Mouse (Mus musculus) 416B (cell line): ENCODE measurements at regions not wholly inside any gene's neighbourhood (a gene's known extent, or its start where the extent isn't known, plus 50 kb on each side); places are given as distances from the start of the nearest gene placed in this dataset.

Experiments used
- DNase-seq: peaks from one replicate; pipeline ENCODE4 v3.0.0; 2011; ENCODE audit warnings: low read depth

DNA sequence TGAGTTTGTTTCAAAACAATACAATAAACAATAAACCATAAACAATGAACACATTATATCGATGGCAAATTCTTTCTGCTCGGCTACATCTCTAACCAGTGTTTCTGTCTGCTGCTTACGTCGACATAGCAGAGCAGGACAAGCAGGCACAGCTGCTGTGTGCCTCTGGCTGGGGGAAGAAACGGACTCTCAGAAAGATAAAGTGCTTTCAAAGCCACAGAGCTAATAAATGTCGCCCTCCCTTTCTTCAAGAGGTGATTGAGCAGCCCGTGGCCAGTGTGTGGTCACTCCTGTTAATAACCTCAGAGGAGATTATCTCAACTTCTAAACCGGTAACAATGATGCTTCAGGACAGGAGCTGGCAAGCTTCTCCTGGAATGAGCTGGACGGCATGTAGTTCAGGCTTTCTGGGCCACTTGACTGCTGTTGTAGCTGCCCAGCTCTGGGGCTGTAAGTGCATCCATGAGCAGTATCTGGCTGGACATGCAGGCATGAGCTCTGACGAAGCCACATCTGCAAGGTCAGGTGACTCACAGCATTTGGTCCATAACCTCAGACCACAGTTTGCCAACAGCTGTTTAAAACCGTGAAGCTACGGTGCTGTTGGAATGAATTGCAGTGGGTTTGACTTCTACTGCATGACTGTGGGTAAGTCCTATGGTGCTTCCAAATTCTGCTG lies 55.6 kb downstream of the Evx1 start:
- DNase-seq = peak; percentile 51

DNA sequence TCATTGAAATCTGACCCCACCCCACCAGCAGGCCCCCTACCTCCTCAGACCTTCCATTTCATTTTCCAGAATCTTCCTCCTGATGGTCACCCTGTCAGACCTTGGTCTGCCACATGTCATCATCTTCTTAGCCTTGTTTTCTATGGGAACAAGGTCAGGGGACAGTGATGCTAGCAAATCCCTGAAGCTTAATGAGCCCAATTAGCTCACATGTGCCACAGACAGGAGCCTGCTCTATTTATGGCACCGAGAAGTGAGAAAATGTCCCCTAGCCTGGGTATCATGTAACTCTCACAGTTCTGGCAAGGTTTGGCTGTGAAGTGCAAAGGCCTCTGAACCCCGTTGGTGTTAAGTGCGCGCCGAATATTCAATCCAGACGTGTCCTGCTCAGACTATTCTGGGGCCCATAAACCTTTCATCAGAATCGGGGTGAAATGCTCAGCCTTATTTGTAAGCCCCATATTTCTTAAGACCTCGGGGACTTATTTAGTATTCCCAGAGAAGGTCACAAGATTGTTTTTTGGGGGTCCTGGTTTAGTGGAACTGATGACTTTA lies 57.6 kb downstream of the Evx1 start:
- DNase-seq = no peak

DNA sequence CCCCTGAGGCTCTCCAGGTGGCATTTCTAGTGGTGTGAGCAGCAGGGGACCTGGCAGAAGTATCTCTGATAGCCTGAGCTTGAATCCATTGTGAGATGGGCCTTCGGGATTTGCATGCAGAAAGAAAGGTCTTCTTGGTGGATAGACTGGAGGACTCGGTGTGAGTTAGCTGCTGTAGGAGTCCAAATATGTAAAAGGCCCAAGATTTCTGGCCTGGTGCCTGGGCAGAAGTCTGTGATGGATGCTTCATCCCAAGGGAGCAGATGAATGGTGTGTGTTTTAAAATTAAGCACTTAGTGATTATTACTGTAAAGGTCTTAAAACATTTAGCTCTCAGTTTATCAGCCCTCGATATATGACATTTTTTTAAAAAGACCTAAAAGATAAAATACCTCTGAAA lies 65.8 kb downstream of the Evx1 start:
- no peak for DNase-seq

DNA sequence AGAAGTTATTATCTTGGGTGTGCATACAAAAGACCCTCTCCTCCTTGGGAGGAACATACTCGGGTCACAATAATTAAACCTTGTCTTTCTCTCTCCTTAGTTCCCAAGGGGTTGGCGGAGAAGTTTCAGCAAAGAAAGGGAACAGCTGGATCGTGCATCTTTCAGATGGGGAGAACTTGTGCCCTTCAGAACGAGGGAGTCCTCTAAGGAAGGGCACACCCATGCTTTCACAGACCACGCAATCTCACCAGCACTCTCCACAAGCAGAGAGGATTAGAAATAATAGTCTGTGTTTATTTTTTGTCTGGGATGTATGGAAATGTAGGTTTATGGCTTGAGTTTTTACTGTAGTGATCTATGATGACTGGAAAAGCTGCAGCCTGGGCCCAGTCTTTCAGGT lies 66.3 kb downstream of the Evx1 start:
- DNase-seq = no peak

DNA sequence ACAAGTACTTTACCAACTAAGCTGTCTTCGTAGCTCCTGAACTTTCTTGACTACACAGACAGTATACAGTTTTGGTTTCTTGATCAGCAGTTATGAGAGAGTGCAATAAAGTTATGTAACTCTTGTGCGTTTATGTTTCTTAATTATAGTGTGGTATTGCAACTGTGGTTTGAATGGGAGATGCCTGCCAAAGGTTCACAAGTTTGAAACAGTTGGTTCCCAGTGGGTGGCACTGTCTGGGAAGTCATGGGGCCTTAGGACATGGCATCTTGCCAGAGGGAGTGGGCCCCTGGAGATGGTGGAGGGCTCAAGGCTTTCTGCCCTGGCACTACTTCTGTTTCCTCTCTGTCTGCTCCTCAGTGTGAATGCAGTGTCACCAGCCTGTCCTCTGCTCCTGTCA lies 71.7 kb downstream of the Evx1 start:
- DNase-seq = peak; percentile 4

DNA sequence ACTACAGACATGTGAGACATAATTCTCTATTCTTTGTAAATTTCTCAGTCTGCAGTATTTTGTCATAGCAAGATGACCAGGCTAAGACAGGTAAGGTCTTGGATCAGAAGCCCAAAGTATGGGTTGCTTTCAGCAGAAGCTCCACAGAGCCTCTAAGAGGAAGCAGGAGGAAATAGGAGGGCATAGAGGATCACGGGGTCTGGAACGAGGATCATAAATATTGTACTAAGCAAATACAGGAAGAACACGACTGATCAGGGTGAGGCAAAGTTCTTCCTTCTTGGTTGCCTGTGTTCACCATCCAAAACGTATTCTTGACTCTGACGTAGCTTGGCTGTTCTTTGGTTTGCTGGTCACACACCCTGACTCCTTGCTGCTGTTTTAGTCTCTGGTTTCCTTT lies 88.1 kb downstream of the Evx1 start:
- DNase-seq = no peak

DNA sequence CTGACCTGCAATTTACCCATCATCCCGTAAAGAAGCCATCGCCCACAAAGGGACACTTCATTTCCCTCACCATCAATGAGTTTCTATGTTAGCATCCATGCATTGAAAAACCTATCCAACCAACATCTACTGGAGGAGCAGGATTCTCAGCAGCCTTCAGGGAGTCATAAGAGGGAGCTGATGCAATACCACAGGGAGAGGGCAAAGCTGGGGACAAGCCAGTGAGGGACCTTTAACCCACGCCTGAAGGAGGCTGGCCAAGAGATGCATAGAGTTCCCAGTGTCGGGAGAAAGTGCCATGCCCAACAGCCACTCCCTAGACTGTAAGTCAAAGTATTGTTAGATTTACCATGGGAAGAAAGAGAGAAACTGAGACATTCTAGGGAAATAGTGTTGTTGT lies 96.7 kb downstream of the Evx1 start:
- DNase-seq = no peak

DNA sequence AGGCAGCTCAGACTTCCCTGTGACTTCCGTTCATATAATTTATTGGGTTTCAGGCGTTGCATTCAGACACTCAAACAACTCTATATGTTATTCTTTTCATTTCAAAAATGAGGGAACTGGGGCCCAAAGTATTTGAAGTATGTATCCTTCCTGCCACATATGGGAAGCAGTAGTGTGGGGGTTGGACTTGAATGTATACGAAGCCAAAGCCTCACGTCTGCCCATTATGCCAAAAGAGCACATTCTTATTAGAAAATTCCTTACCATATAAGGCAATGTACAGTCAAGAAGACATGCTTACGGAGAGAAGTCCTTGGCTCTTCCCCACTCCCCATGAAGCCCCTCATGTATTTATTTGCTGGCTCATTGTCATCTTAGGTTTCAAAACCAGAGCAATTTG lies 97.4 kb downstream of the Evx1 start:
- DNase-seq = no peak

DNA sequence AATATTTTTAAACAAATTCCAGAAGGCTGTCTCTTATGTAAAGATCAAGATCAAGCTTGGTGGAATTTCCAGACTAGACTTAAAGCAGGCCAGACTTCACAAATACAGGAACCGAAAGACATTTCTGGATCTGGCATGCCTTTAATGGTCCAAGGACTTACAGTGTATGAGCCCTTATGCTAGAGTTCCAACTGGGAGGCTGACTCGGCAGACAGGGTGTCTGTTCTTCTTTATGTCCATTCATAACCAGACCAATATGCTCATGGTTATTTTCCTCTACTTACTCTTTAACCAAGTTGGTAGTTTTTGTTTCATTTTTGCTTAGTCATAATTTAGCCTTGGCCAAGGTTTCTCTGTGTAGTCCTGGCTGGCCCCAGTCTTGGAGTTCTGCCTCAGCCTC lies 98.0 kb downstream of the Evx1 start:
- DNase-seq = peak; percentile 1

DNA sequence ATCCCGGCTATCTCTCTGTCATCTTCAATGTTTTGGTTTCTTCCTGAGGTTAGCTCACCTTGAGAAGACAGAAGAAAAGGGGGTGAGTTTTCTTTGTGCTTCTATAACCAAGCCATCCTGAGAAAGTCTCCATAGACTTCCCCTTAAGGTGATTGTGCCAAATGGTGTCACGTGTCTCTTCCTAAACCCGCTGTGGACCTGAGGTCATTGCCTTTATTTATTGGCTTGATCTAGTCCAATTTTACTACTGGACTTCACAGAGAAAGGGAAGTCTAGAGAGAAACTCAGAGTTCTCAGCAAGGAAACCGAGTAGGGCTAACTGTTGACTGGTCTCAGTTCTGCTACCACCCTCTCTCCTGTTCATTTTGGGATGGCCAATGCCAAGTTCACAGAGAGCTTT lies 100.3 kb downstream of the Evx1 start:
- no peak for DNase-seq

DNA sequence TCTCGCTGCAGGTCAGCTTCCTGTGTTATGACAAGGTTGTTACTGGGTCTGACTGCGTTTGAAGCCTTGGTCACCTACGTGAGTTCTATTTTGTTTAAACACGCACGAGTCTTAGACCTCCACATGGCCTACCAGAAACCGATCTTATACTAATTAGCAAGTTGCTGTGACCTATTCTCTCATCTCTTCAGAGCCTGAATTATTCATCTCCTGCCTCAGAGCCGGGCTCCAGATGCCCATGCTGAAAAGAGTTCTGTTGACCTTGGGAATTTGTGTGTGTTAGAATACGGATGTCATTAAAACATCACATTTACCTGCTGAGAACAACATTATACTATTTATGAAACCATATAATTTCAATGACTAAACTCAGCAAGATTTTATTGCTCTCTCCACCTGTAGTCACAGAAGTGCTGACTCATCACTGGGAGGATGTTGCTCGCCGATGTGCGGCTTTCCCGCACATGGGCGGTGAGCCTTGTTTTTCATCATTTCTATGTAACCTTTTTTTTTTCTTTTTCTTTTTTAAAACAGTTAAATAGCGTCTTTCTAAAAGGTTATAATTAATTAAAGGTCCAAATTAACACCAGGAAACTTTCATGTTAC lies 102.1 kb downstream of the Evx1 start:
- DNase-seq = no peak

DNA sequence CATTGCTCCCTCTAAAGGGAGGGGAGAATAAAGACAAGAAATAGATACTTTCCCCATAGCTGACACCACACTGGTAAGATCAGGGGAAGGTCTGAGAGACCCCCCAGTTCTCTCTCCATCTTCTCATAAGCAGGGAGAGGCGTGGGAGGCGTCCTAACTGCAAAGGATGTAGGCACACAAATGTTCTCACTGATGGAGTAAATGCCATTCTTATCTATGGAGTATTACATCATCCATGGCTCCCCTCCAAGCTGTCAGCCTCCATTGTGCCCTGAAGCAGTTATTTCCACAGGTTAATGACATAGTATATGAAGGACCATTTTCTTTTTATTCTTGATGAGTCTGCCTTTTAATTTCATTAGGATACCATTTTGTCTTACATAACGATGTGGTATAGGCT lies 103.2 kb downstream of the Evx1 start:
- DNase-seq = no peak

DNA sequence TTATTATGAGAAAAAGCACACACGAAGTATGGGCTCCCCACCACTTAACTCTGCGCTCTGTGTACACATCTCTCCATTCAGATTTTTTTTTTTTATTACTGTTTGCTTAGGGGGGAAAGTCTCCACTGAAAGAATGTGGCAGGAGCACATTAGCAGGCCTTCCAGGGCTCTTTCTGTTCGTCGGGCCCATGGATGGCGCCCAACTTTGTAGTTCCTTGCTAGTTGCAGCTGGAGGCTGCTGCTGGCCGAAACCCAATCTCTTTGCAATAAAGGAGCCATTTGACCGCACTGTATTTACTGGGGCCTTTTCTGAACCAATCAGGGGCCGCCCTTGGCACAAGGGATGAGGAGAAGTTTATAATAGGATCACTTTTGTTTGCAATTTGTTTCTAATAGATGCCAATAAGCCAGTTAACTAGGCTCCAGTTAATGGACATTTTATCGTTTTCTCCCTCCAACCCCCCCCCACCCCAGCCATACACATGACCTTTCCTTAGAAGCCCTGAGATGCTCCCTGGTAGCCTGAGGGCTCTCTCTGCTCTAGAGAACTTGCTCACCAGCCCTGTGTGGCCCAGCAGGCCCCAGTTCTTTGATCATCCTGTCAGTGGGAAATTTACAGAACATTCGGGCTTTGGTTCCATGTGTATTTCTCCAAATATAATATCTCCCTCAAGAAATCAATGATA lies 104.3 kb downstream of the Evx1 start:
- no peak for DNase-seq

DNA sequence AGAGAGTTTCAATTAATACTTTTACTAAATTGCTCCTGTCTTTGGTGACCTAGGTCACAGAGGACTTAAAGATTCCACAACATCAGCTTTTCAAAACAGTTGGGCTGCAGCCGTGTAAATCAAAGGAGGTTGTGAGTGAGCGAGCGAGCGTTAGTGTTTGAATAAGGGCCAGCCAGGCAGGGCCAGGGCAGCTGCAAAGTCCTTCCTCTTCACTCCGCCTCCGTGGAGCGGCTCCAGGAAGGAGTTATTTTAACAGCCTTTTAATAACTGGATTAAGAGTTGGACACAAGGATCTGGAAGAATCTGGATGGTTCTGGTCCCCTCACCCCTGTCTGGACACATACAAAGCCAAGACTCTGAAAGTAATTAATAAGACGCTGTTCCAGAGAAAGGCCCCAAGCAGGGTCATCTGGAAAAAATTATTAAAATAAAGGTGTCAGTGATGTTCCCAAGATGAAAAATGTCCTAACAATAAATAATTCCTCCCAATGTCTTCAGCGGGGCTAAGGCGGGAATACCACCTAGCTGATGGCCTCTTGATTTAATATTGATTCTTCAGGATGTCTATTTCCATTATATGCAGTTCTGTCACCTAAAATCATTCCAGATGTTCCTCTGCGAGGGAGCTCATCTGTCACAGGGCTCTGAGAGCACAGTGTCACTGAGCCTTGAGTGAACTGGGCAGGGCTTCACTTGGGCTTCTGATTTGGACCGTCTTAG lies 105.3 kb downstream of the Evx1 start:
- DNase-seq = no peak

DNA sequence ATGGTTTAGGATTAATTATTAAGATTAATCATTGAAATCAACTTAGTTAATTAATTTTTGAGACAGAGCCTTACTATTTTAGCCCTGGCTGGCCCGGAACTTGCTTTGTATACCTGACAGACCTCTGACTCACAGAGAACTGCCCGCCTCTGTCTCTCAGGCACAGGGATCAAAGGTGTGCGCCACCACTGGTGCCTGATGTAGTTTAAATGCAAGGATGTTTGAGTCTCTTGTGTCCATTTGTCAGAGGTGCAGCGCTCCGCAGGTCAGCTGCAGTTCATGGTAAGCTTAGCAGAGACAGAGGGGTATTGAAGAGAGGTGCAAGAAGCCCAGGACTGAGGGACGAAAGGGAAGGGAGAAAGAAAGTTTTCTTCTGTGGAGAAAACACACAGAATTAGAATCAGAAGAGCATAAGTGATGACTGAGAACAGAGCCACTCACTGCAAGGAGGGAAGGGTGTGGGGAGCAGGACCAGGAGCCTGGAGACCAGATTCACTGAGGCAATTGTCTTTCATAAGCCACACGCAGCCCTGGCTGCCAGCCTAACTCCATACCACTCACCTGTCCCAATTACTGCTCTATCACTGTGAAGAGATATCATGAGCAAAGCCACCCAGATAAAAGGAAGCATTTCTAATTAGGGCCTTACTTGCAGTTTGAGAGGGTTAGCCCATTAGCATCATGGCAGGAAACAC lies 107.1 kb downstream of the Evx1 start:
- DNase-seq = no peak

DNA sequence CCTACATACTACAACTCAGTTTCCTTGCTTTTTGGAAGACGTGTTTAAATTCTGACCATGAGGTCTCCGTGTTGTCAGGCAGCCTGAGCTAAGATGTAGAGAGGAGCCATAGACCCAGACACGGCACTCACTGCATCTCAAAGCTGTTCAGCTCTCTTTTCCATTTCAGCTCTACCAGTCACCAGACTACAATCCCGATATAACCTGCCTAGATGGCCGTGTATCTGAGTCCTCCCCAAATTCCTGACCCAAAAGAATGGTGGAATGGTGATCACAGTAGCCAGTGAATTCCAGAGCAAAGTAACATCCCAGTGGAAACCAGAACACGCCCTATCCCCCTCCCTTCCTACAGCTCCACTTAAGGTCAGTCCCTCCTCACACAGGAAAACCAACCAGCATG lies 108.5 kb downstream of the Evx1 start:
- DNase-seq = no peak

DNA sequence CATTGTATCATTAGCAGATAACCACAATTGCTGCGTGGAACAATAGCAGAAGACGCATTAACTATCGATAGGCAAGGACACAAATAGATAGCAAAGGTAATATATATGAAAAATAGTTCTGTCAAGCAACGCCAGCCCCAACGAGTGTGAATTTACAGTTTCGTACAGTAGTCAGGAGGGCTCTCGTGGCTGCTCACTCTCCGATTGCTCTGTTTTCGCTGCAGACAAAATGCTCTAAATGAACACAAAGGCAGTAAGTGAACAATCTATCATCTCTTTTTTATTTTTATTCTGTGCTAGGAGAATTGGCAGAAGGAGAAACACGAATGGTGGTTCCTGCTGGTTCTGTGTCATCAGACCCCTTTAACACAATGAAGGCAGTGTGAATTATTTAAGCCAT lies 109.4 kb downstream of the Evx1 start:
- DNase-seq = no peak

DNA sequence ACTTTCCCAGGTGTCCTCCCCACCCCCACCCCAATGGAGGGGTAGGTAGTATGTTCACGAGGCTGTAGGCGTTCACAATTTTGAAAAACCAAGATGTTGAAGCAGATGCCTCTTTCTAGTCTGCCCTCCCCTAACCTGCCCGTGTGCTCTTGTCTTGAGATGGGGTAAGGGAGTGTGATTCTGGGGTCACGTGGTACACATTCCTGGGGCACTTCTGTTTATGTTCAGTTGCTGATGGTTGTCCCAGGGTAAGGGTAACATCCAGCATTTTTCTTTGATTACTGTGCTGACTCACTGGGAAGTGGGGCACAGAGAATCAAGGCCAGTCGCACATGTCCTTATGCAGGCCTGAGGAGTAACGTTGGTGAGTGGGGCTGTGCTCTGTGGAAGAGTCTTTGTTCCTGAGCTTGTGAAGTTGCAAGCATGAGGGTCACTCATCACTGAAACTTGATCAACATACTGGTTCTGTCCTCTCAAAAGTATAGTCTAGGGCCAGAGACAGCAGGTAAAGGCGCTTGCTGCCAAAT lies 110.3 kb downstream of the Evx1 start:
- DNase-seq = no peak

DNA sequence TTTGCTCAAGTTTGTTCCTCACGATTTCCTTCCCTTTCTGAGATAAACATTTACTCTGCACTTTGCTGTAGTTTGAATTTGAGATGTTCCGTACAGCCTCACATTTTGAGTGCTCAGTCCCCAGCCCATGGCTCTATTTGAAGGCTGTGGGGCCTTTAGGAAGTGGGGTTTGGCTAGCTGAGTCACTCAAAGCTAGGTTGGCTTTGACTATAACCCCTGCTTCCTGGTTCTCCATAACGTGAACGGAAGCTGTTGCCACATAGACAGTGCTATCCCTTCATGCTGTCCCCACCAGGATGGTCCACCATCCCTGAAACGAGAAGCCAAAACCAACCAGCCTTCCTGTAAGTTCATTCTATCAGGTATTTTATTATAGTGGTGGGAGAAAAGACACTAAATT lies 111.1 kb downstream of the Evx1 start:
- peak; percentile 70 for DNase-seq

DNA sequence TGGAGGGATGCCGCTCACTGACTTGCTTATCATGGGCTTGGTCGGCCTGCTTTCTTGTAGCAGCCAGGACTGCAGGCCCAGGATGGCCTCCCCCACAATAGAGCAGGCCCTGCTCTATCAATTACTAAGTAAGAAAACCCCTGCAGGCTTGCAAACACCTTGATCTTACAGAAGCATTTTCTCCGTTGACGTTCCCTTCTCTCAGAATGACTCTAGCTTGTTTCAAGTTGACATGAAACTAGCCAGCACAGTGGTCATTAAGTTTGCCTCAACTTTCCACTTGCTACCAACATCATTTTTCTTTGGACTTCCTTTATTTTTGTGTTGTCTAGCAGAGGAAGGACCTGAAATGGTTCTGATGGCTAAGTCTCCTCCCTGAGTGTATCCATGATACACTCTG lies 111.8 kb downstream of the Evx1 start:
- DNase-seq = no peak

DNA sequence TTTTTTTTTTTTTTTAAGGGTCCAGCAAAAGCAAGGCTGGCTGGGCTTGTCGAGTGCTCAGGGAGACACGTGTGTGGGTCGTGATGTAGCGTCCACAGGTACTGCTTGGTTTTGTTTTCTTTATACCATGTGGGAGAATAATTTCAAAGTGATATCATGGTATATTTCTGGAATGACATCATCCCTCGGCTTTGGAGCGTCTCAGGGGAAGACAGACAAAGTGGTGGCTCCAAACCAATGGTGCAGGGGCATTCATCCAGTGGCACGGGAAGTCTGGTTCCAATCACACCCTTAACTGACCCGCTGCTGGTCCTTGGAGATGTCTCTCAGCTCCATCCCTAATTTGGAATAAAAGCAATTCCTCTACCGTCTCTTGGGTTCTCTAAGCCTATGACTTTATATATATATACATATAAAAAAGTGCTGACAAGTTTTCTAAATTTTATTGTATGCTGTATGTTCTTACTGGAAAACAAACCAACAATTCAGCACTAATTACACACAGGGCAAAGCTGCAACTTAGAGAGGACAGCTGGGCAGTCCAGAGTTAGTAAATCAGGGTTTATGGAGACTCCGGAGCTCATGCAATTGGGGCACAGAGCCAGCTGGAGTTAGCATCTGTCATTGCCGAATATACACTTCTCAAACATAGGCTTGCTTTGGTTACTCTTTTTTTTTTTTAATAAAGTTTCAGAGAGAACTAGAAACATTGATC lies 115.3 kb downstream of the Evx1 start:
- no peak for DNase-seq
